ENCODE assay signal across 23 mouse cellular contexts in the genomic region with DNA sequence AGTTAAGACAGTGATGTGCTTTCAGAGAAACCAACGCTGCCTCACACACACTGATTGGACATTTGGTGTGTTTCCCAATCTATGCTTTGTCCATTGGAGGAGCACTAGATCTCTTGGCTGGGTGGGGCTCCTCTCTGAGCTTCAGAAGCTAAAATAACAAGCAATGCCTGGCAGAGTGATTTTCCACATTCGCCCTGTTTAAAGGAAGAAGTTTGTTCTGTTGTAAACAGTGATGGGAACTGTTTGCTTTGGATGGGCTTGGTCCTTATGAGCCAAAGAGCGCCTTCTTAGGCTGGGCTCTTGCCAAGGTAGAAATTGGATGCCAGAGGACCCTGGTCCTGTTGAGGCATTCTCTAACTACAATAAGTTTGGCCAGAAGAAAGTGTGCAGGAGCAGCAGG. TPM values are rescaled to one million over a fixed set of nuclear protein-coding genes. Genes with fewer than 3 reads are reported as not detected.
DNase-seq lines count a peak whose midpoint lies in the region; ATAC-seq and TF ChIP-seq lines count a peak whose summit lies in the region.
"Had no signal": no experiment of that assay in that cellular context is flagged by ENCODE, and none has a peak within 500 bp of the region (broad histone marks: within the 10 kb centered on the region; RNA-seq: fewer than 3 reads in every experiment).

No protein-coding gene starts in this region.

- H3K4me1 ChIP-seq in heart, embryonic 12.5 days (replicated peaks) = peaks cover 13% of the 10 kb centered on the region; the same call in 1 of the 2 replicates
- H3K4me1 ChIP-seq in lung, adult 2 months (ENCODE audit: control insufficient read depth, insufficient read depth, low read length) = peaks cover 14% of the 10 kb centered on the region
- H3K4me1 ChIP-seq: embryonic facial prominence, embryonic 10.5 days; forebrain, embryonic 10.5 days; hindbrain, embryonic 12.5 days had no signal

- peak; percentile 55 to 58 for DNase-seq in heart, adult 18-20 months
- DNase-seq in lung, adult 18-20 months = peak; percentile 28 to 54
- no peak for DNase-seq in lung, adult 2 months
- DNase-seq in lung, postnatal 14 days = peak; percentile 40
- DNase-seq in thymus, postnatal 36 days = no peak
- no peak for DNase-seq in spleen, postnatal 10 days (ENCODE audit: low spot score in 2 of 2)
- DNase-seq: adrenal gland, adult 2 months; adrenal gland, postnatal 36 days; cerebellum, adult 2 months; cerebellum, postnatal 10 days; gastrocnemius, postnatal 36 days had no signal

- no peak for TF ChIP-seq POLR2A in lung, adult 2 months (IDR thresholded peaks at IDR 0.05; ENCODE audit: borderline replicate concordance, extremely low read depth, low read depth, low read length)

- no peaks in the 10 kb centered on the region for H3K36me3 ChIP-seq in heart, embryonic 12.5 days
- H3K36me3 ChIP-seq: embryonic facial prominence, embryonic 10.5 days; forebrain, embryonic 10.5 days; heart, embryonic 10.5 days; hindbrain, embryonic 12.5 days had no signal

- H3K27me3 ChIP-seq in heart, embryonic 12.5 days (replicated peaks) = no peaks in the 10 kb centered on the region
- H3K27me3 ChIP-seq: CH12.LX; hindbrain, embryonic 12.5 days; Patski had no signal

- 74% methylated on average over 3 of the region's 3 CpGs for WGBS in heart, embryonic 12.5 days
- 24% methylated on average over 3 of the region's 3 CpGs for WGBS in lung, adult 2 months

- no peak overlapping the region for H3K9ac ChIP-seq in heart, embryonic 12.5 days
- H3K9ac ChIP-seq: hindbrain, embryonic 12.5 days had no signal

- peaks cover 5% of the 10 kb centered on the region; the same call in 1 of the 2 replicates for H3K9me3 ChIP-seq in heart, embryonic 12.5 days (replicated peaks)
- H3K9me3 ChIP-seq: embryonic facial prominence, embryonic 10.5 days; forebrain, embryonic 10.5 days; heart, embryonic 10.5 days; hindbrain, embryonic 12.5 days had no signal

- H3K4me3 ChIP-seq in heart, embryonic 12.5 days = no peak overlapping the region
- H3K4me3 ChIP-seq in lung, adult 2 months (replicated peaks; ENCODE audit: extremely low read depth, low read depth, low read length) = no peak overlapping the region
- H3K4me3 ChIP-seq: embryonic facial prominence, embryonic 10.5 days; erythroblast, embryonic 14.5 days; forebrain, embryonic 10.5 days; heart, embryonic 10.5 days; hindbrain, embryonic 12.5 days had no signal

- no peak for TF ChIP-seq CTCF in lung, adult 2 months (IDR thresholded peaks at IDR 0.05; ENCODE audit: insufficient read depth, low read length)

- ATAC-seq in heart, embryonic 12.5 days (ENCODE audit: insufficient number of reproducible peaks, low FRiP score) = no peak
- ATAC-seq: activated CD4-positive, CD25-positive, alpha-beta regulatory T cell, adult 4 months; forebrain, embryonic 14.5 days; hindbrain, embryonic 16.5 days; inflammation-experienced regulatory T-cells, adult 6 months; Patski had no signal

- H3K27ac ChIP-seq in heart, embryonic 12.5 days (ENCODE audit: poor library complexity, severe bottlenecking) = no peak overlapping the region
- H3K27ac ChIP-seq: embryonic facial prominence, embryonic 10.5 days; forebrain, embryonic 10.5 days; heart, embryonic 10.5 days; hindbrain, embryonic 12.5 days had no signal

- no peak overlapping the region for H3K4me2 ChIP-seq in heart, embryonic 12.5 days
- H3K4me2 ChIP-seq: hindbrain, embryonic 12.5 days had no signal

RNA-seq across cellular contexts. Expression of a gene that starts 45.1 kb away (rescaled TPM):
- total RNA-seq in heart, adult 18-20 months (2021) = 100 to 1,000 TPM in 1 of 2 experiments, 10 to 100 TPM in 1; 95.8 to 122 TPM
- polyA plus RNA-seq in heart, embryonic 12.5 days (2016; fragmentation: Nextera tagmentation; extraction: Ambion mirVana) = 72.9 and 76.5 TPM in 2 replicates
- polyA plus RNA-seq in lung, adult 2 months (2012; rRNA removed) = 14.1 and 16.4 TPM in 2 replicates

Comparison
In these comparisons a context has a peak if more than half of its experiments do, and no peak if none do; other contexts are left out.
1. DNase-seq: peak in heart, adult 18-20 months (2 of 2), lung, adult 18-20 months (2 of 2) and lung, postnatal 14 days (single experiment); none in lung, adult 2 months (single experiment), thymus, postnatal 36 days (0 of 2) and spleen, postnatal 10 days (0 of 2).